Mouse (Mus musculus): ENCODE measurements around the gene Fam20a.

DNA sequence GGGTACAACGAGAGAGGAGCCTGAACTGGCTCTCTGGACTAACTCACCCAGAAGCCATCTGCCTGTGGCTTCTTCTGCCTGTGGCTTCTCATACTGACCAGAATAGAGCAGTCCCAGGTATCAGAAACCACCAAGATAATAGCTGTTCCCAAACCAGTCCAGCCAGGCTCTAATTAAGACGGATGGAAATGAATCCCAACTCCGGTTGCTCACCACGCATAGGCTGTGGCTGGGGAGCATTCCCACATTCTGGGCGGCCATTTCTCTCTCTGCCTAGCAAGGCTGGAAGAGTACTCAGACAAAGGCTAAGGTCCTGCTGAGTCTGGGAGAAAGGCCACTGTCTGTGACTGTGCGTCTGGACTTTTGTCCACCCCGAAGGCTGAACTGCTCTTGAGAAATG, 5.1 kb downstream of the Fam20a start:
- TF ChIP-seq EP300 (IDR thresholded peaks at IDR 0.05; ENCODE audit: insufficient read depth, low read depth, low read length): no peak
- no peak for TF ChIP-seq CTCF (IDR thresholded peaks at IDR 0.05)
